Mouse (Mus musculus): ENCODE measurements at regions not wholly inside any gene's neighbourhood (a gene's known extent, or its start where the extent isn't known, plus 50 kb on each side); places are given as distances from the start of the nearest gene placed in this dataset.

- no peak overlapping the region for H3K4me2 ChIP-seq (ENCODE audit: low read depth)
- H3K4me3 ChIP-seq = no peak overlapping the region
- no peaks in the 10 kb centered on the region for H3K36me3 ChIP-seq (ENCODE audit: control insufficient read depth, insufficient read depth)
- H3ac ChIP-seq (ENCODE audit: control insufficient read depth, insufficient read length) = no peak overlapping the region
- H3K79me2 ChIP-seq (ENCODE audit: control insufficient read depth, insufficient read depth) = no peaks in the 10 kb centered on the region
- TF ChIP-seq TCF12 (IDR thresholded peaks at IDR 0.05; ENCODE audit: insufficient read depth, poor library complexity, severe bottlenecking) (no peak), MAX (IDR thresholded peaks at IDR 0.05; ENCODE audit: low read depth) (no peak), REST (IDR thresholded peaks at IDR 0.05; ENCODE audit: insufficient read depth, insufficient read length) (no peak), SRF (IDR thresholded peaks at IDR 0.05; ENCODE audit: control insufficient read depth, insufficient read length, low read depth) (no peak), POLR2A (IDR thresholded peaks at IDR 0.05; ENCODE audit: insufficient read length, low read depth) (no peak), POLR2AphosphoS2 (IDR thresholded peaks at IDR 0.05; ENCODE audit: insufficient read length, low read depth) (no peak), TCF3 (IDR thresholded peaks at IDR 0.05; ENCODE audit: insufficient read length, low read depth) (no peak), MYOG (IDR thresholded peaks at IDR 0.05; ENCODE audit: control insufficient read depth in 1 of 3, insufficient read depth in 1 of 3, insufficient read length in 2 of 3, low read depth in 2 of 3) (no peak), CEBPB (IDR thresholded peaks at IDR 0.05; ENCODE audit: insufficient read depth, poor library complexity, severe bottlenecking) (no peak), USF1 (IDR thresholded peaks at IDR 0.05; ENCODE audit: low read depth) (no peak), E2F4 (IDR thresholded peaks at IDR 0.05; ENCODE audit: insufficient read depth) (no peak), MYOD1 (IDR thresholded peaks at IDR 0.05; ENCODE audit: control insufficient read depth in 1 of 3, insufficient read length in 2 of 3, low read depth in 2 of 3) (no peak)
- no peaks in the 10 kb centered on the region for H3K27me3 ChIP-seq (ENCODE audit: control insufficient read depth, insufficient read depth, insufficient read length)
These were observed 710.2 kb upstream of the Tenm4 start for GRCm38 (mm10) chr7:95460889-95461288.

GRCm38 (mm10) chr7:95465506-95465905 is 705.5 kb upstream of the Tenm4 start:
- Histone ChIP-seq H3K36me3 (ENCODE audit: control insufficient read depth, insufficient read depth) (no peaks in the 10 kb centered on the region), H3K27me3 (ENCODE audit: control insufficient read depth, insufficient read depth, insufficient read length) (no peaks in the 10 kb centered on the region), H3K4me3 (no peak overlapping the region), H3K79me2 (ENCODE audit: control insufficient read depth, insufficient read depth) (no peaks in the 10 kb centered on the region), H3K4me2 (ENCODE audit: low read depth) (no peak overlapping the region), H3ac (ENCODE audit: control insufficient read depth, insufficient read length) (no peak overlapping the region)
- TF ChIP-seq MYOG (IDR thresholded peaks at IDR 0.05; ENCODE audit: control insufficient read depth in 1 of 3, insufficient read depth in 1 of 3, insufficient read length in 2 of 3, low read depth in 2 of 3) (no peak), CEBPB (IDR thresholded peaks at IDR 0.05; ENCODE audit: insufficient read depth, poor library complexity, severe bottlenecking) (no peak)

GRCm38 (mm10) chr7:95467028-95467427 is 704.0 kb upstream of the Tenm4 start:
- TF ChIP-seq MYOG (IDR thresholded peaks at IDR 0.05; ENCODE audit: control insufficient read depth in 1 of 3, insufficient read depth in 1 of 3, insufficient read length in 2 of 3, low read depth in 2 of 3) (no peak), TCF12 (IDR thresholded peaks at IDR 0.05; ENCODE audit: insufficient read depth, poor library complexity, severe bottlenecking) (no peak), POLR2A (IDR thresholded peaks at IDR 0.05; ENCODE audit: insufficient read length, low read depth) (no peak), POLR2AphosphoS2 (IDR thresholded peaks at IDR 0.05; ENCODE audit: insufficient read length, low read depth) (no peak), MYOD1 (IDR thresholded peaks at IDR 0.05; ENCODE audit: control insufficient read depth in 1 of 3, insufficient read length in 2 of 3, low read depth in 2 of 3) (no peak), MAX (IDR thresholded peaks at IDR 0.05; ENCODE audit: low read depth) (no peak), E2F4 (IDR thresholded peaks at IDR 0.05; ENCODE audit: insufficient read depth) (no peak), TCF3 (IDR thresholded peaks at IDR 0.05; ENCODE audit: insufficient read length, low read depth) (no peak), USF1 (IDR thresholded peaks at IDR 0.05; ENCODE audit: low read depth) (no peak), REST (IDR thresholded peaks at IDR 0.05; ENCODE audit: insufficient read depth, insufficient read length) (no peak), SRF (IDR thresholded peaks at IDR 0.05; ENCODE audit: control insufficient read depth, insufficient read length, low read depth) (no peak), CEBPB (IDR thresholded peaks at IDR 0.05; ENCODE audit: insufficient read depth, poor library complexity, severe bottlenecking) (no peak)

DNA sequence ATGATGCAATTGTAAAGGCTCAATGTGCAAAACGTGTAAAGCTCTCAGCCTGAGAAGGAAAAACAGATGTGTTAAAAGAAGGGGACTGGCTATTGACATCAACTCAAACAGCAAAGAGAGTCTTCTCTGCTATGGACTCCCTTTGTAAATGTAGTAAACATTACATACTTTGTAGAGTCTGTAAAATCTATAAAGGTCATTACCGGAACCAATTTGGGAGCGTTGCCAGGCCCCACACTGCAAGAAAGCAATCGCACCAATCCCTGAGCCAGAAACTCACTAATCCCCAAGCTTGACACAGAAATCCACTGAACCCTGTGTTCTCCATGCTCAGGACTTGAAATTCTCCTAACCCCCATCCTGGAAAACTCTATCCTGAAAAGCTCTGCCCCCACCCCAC is 697.2 kb upstream of the Tenm4 start:
- no peak overlapping the region for H3ac ChIP-seq (ENCODE audit: control insufficient read depth, insufficient read length)
- no peaks in the 10 kb centered on the region for H3K27me3 ChIP-seq (ENCODE audit: control insufficient read depth, insufficient read depth, insufficient read length)
- no peaks in the 10 kb centered on the region for H3K36me3 ChIP-seq (ENCODE audit: control insufficient read depth, insufficient read depth)
- no peak for TF ChIP-seq POLR2AphosphoS2 (IDR thresholded peaks at IDR 0.05; ENCODE audit: insufficient read length, low read depth)
- TF ChIP-seq POLR2A (IDR thresholded peaks at IDR 0.05; ENCODE audit: insufficient read length, low read depth) = no peak
- H3K4me3 ChIP-seq = no peak overlapping the region
- H3K79me2 ChIP-seq (ENCODE audit: control insufficient read depth, insufficient read depth) = no peaks in the 10 kb centered on the region
- H3K4me2 ChIP-seq (ENCODE audit: low read depth) = no peak overlapping the region

More at GRCm38 (mm10) chr7:95467028-95467427, 704.0 kb upstream of the Tenm4 start:
- Histone ChIP-seq H3K4me3 (no peak overlapping the region), H3K36me3 (ENCODE audit: control insufficient read depth, insufficient read depth) (no peaks in the 10 kb centered on the region), H3ac (ENCODE audit: control insufficient read depth, insufficient read length) (no peak overlapping the region), H3K27me3 (ENCODE audit: control insufficient read depth, insufficient read depth, insufficient read length) (no peaks in the 10 kb centered on the region), H3K79me2 (ENCODE audit: control insufficient read depth, insufficient read depth) (no peaks in the 10 kb centered on the region), H3K4me2 (ENCODE audit: low read depth) (no peak overlapping the region)

GRCm38 (mm10) chr7:95480121-95480726 is 690.8 kb upstream of the Tenm4 start:
- TF ChIP-seq TCF3 (IDR thresholded peaks at IDR 0.05; ENCODE audit: insufficient read length, low read depth) = no peak
- TF ChIP-seq USF1 (IDR thresholded peaks at IDR 0.05; ENCODE audit: low read depth) = no peak
- no peak for TF ChIP-seq MAX (IDR thresholded peaks at IDR 0.05; ENCODE audit: low read depth)
- no peak for TF ChIP-seq TCF12 (IDR thresholded peaks at IDR 0.05; ENCODE audit: insufficient read depth, poor library complexity, severe bottlenecking)
- TF ChIP-seq POLR2A (IDR thresholded peaks at IDR 0.05; ENCODE audit: insufficient read length, low read depth) = no peak
- TF ChIP-seq CEBPB (IDR thresholded peaks at IDR 0.05; ENCODE audit: insufficient read depth, poor library complexity, severe bottlenecking) = no peak
- TF ChIP-seq MYOD1 (IDR thresholded peaks at IDR 0.05; ENCODE audit: control insufficient read depth in 1 of 3, insufficient read length in 2 of 3, low read depth in 2 of 3) = no peak
- no peak for TF ChIP-seq MYOG (IDR thresholded peaks at IDR 0.05; ENCODE audit: control insufficient read depth in 1 of 3, insufficient read depth in 1 of 3, insufficient read length in 2 of 3, low read depth in 2 of 3)
- no peak for TF ChIP-seq SRF (IDR thresholded peaks at IDR 0.05; ENCODE audit: control insufficient read depth, insufficient read length, low read depth)
- no peak for TF ChIP-seq REST (IDR thresholded peaks at IDR 0.05; ENCODE audit: insufficient read depth, insufficient read length)
- no peak for TF ChIP-seq E2F4 (IDR thresholded peaks at IDR 0.05; ENCODE audit: insufficient read depth)
- no peak for TF ChIP-seq POLR2AphosphoS2 (IDR thresholded peaks at IDR 0.05; ENCODE audit: insufficient read length, low read depth)
- Histone ChIP-seq H3K27me3 (ENCODE audit: control insufficient read depth, insufficient read depth, insufficient read length) (no peaks in the 10 kb centered on the region), H3ac (ENCODE audit: control insufficient read depth, insufficient read length) (no peak overlapping the region), H3K36me3 (ENCODE audit: control insufficient read depth, insufficient read depth) (no peaks in the 10 kb centered on the region), H3K79me2 (ENCODE audit: control insufficient read depth, insufficient read depth) (no peaks in the 10 kb centered on the region), H3K4me2 (ENCODE audit: low read depth) (no peak overlapping the region), H3K4me3 (no peak overlapping the region)
